Mouse (Mus musculus): ENCODE measurements at regions not wholly inside any gene's neighbourhood (a gene's known extent, or its start where the extent isn't known, plus 50 kb on each side); places are given as distances from the start of the nearest gene placed in this dataset.

GRCm38 (mm10) chr7:90040581-90041340 lies 60.0 kb upstream of the Eed start:
- no peak overlapping the region for H3K9ac ChIP-seq (ENCODE audit: control insufficient read depth, low read depth, low read length, poor library complexity, severe bottlenecking)
- no peaks in the 10 kb centered on the region for H3K27me3 ChIP-seq (ENCODE audit: control insufficient read depth in 1 of 2, insufficient read depth in 2 of 2, low read length in 2 of 2)
- no peaks in the 10 kb centered on the region for H3K9me3 ChIP-seq (replicated peaks; ENCODE audit: insufficient read depth, low read length)
- no peak overlapping the region for H3K4me3 ChIP-seq (ENCODE audit: control insufficient read depth in 1 of 2, insufficient read depth in 1 of 2, low read depth in 2 of 2, low read length in 2 of 2)
- TF ChIP-seq ETS1 (IDR thresholded peaks at IDR 0.05; ENCODE audit: low read depth, low read length) (no peak), POLR2AphosphoS2 (IDR thresholded peaks at IDR 0.05; ENCODE audit: low read length) (no peak)
- peaks cover 0 to 4% of the 10 kb centered on the region in 2 experiments; a peak in 2 of 4 replicates for H3K36me3 ChIP-seq (ENCODE audit: control insufficient read depth in 1 of 2, insufficient read depth in 2 of 2, low read length in 2 of 2)
- peaks cover 3 to 18% of the 10 kb centered on the region in 2 experiments for H3K4me1 ChIP-seq (ENCODE audit: control insufficient read depth in 1 of 2, insufficient read depth in 2 of 2, low read length in 2 of 2)
- no peak for DNase-seq (ENCODE audit: low read depth, low spot score)
- no peaks in the 10 kb centered on the region for H3K79me2 ChIP-seq (ENCODE audit: control insufficient read depth, insufficient read depth, low read length, poor library complexity)
- H3K27ac ChIP-seq (ENCODE audit: control insufficient read depth, low read depth, low read length) = no peak overlapping the region

DNA sequence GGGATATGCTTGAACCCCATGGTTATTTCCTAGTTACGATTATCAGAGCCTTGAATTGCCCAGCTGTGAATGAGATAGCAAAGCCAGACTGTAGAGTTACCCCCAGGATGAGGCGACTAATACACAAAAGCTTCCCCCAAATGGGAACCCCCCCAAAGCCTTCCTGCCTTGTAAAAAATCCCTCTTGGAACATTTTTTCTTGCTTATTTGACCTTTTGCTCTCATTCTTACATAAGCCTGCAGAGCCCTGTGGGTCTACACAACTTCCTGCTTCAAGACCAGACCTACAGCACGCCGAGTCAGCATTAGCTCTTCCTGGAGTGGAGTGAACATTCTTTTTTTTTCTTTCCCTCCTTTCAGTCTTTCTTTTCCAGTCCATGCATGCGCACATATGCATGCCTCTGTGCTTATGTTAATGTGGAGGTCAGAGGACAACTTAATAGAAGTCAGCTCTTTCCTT lies 60.8 kb upstream of the Eed start:
- peaks cover 0 to 10% of the 10 kb centered on the region in 2 experiments; a peak in 2 of 4 replicates for H3K36me3 ChIP-seq (ENCODE audit: control insufficient read depth in 1 of 2, insufficient read depth in 2 of 2, low read length in 2 of 2)
- H3K9me3 ChIP-seq (replicated peaks; ENCODE audit: insufficient read depth, low read length) = no peaks in the 10 kb centered on the region
- no peaks in the 10 kb centered on the region for H3K79me2 ChIP-seq (ENCODE audit: control insufficient read depth, insufficient read depth, low read length, poor library complexity)
- peak; percentile 65 for DNase-seq (ENCODE audit: low read depth, low spot score)
- no peak overlapping the region for H3K9ac ChIP-seq (ENCODE audit: control insufficient read depth, low read depth, low read length, poor library complexity, severe bottlenecking)
- no peaks in the 10 kb centered on the region for H3K27me3 ChIP-seq (ENCODE audit: control insufficient read depth in 1 of 2, insufficient read depth in 2 of 2, low read length in 2 of 2)
- TF ChIP-seq EP300 (IDR thresholded peaks at IDR 0.05; ENCODE audit: low read depth in 1 of 2, low read length in 2 of 2) (no peak), ELF1 (IDR thresholded peaks at IDR 0.05; ENCODE audit: low read depth, low read length) (peak; percentile 47; the same call in 1 of the 2 replicates), ZNF384 (IDR thresholded peaks at IDR 0.05; ENCODE audit: low read depth, low read length) (peak; percentile 42; the same call in 1 of the 2 replicates), ETS1 (IDR thresholded peaks at IDR 0.05; ENCODE audit: low read depth, low read length) (peak; percentile 51), GATA1 (IDR thresholded peaks at IDR 0.05; ENCODE audit: low read depth, low read length) (peak; percentile 45), MAFK (IDR thresholded peaks at IDR 0.05; ENCODE audit: borderline replicate concordance, low read depth, low read length) (peak; percentile 90)
- H3K27ac ChIP-seq (ENCODE audit: control insufficient read depth, low read depth, low read length) = peak overlapping the region; percentile 11; the same call in 1 of the 2 replicates
- H3K4me3 ChIP-seq (ENCODE audit: control insufficient read depth in 1 of 2, insufficient read depth in 1 of 2, low read depth in 2 of 2, low read length in 2 of 2) = no peak overlapping the region
- H3K4me1 ChIP-seq (ENCODE audit: control insufficient read depth in 1 of 2, insufficient read depth in 2 of 2, low read length in 2 of 2) = peaks cover 4 to 26% of the 10 kb centered on the region in 2 experiments

- H3K9ac ChIP-seq (ENCODE audit: control insufficient read depth, low read depth, low read length, poor library complexity, severe bottlenecking) = peak overlapping the region; percentile 43
- no peaks in the 10 kb centered on the region for H3K79me2 ChIP-seq (ENCODE audit: control insufficient read depth, insufficient read depth, low read length, poor library complexity)
- TF ChIP-seq ZNF384 (IDR thresholded peaks at IDR 0.05; ENCODE audit: low read depth, low read length) = no peak
- TF ChIP-seq MAZ (IDR thresholded peaks at IDR 0.05; ENCODE audit: low read depth, low read length) = no peak
- no peak for TF ChIP-seq TBP (IDR thresholded peaks at IDR 0.05; ENCODE audit: low read depth, low read length)
- TF ChIP-seq KAT2A (conservative IDR thresholded peaks at IDR 0.05; ENCODE audit: low read depth, low read length) = no peak
- TF ChIP-seq MXI1 (IDR thresholded peaks at IDR 0.05; ENCODE audit: low read depth, low read length) = no peak
- TF ChIP-seq RCOR1 (IDR thresholded peaks at IDR 0.05; ENCODE audit: low read depth, low read length) = no peak
- TF ChIP-seq JUND (IDR thresholded peaks at IDR 0.05; ENCODE audit: low read depth, low read length) = no peak
- no peak for TF ChIP-seq CTCF (IDR thresholded peaks at IDR 0.05 in 2 of 3, conservative IDR thresholded peaks at IDR 0.05 in 1 of 3; ENCODE audit: control insufficient read depth in 1 of 3, insufficient read depth in 1 of 3, low read depth in 2 of 3, low read length in 3 of 3, poor library complexity in 1 of 3, severe bottlenecking in 1 of 3)
- no peak for TF ChIP-seq RAD21 (IDR thresholded peaks at IDR 0.05; ENCODE audit: low read depth, low read length)
- TF ChIP-seq ZKSCAN1 (IDR thresholded peaks at IDR 0.05; ENCODE audit: low read depth, low read length) = no peak
- no peak for TF ChIP-seq USF2 (IDR thresholded peaks at IDR 0.05; ENCODE audit: borderline replicate concordance in 1 of 2, insufficient read depth in 1 of 2, low read depth in 1 of 2, low read length in 2 of 2)
- no peak for TF ChIP-seq POLR2A (IDR thresholded peaks at IDR 0.05; ENCODE audit: control insufficient read depth in 1 of 2, insufficient read depth in 1 of 2, low read depth in 1 of 2, low read length in 2 of 2, poor library complexity in 1 of 2)
- no peak for TF ChIP-seq E2F4 (IDR thresholded peaks at IDR 0.05; ENCODE audit: borderline replicate concordance, low read depth, low read length)
- no peak for TF ChIP-seq MAX (IDR thresholded peaks at IDR 0.05; ENCODE audit: low read length)
- H3K27me3 ChIP-seq (ENCODE audit: control insufficient read depth in 1 of 2, insufficient read depth in 2 of 2, low read length in 2 of 2) = no peaks in the 10 kb centered on the region
- peak; percentile 50 for DNase-seq (ENCODE audit: low read depth, low spot score)
- H3K9me3 ChIP-seq (replicated peaks; ENCODE audit: insufficient read depth, low read length) = no peaks in the 10 kb centered on the region
- H3K27ac ChIP-seq (ENCODE audit: control insufficient read depth, low read depth, low read length) = peak overlapping the region; percentile 1; the same call in 1 of the 2 replicates
- peaks cover 11 to 32% of the 10 kb centered on the region in 2 experiments for H3K4me1 ChIP-seq (ENCODE audit: control insufficient read depth in 1 of 2, insufficient read depth in 2 of 2, low read length in 2 of 2)
- H3K4me3 ChIP-seq (ENCODE audit: control insufficient read depth in 1 of 2, insufficient read depth in 1 of 2, low read depth in 2 of 2, low read length in 2 of 2) = no peak overlapping the region; a peak in 1 of 4 replicates
- H3K36me3 ChIP-seq (ENCODE audit: control insufficient read depth in 1 of 2, insufficient read depth in 2 of 2, low read length in 2 of 2) = peaks cover 0 to 18% of the 10 kb centered on the region in 2 experiments; a peak in 2 of 4 replicates
Observed at GRCm38 (mm10) chr7:90042364-90042763, 61.6 kb upstream of the Eed start.

Measured in MEL (cell line).